Mouse (Mus musculus) E14TG2a.4 (cell line): ENCODE data around the gene Tmc6.

Experiments used
- H3K27me3 ChIP-seq: 2 replicates; pipeline ENCODE4 v1.6.1; 2014; ENCODE audit warnings: low read length, control low read depth; ENCODE audit not compliant: insufficient read depth
- H3K36me3 ChIP-seq: 2 replicates; pipeline ENCODE4 v1.6.1; 2014; ENCODE audit warnings: low read length, control low read depth; ENCODE audit not compliant: insufficient read depth
- H3K4me1 ChIP-seq: replicated peaks from 2 replicates; pipeline ENCODE4 v1.6.1; 2014; ENCODE audit warnings: low read depth, low read length, control low read depth
- H3K4me3 ChIP-seq: replicated peaks from 2 replicates; pipeline ENCODE4 v1.5.1; 2014; ENCODE audit warnings: mild to moderate bottlenecking, low read length
- H3K9me3 ChIP-seq: 2 replicates; pipeline ENCODE4 v1.6.1; 2014; ENCODE audit warnings: low read length, control low read depth
- CTCF ChIP-seq: conservative IDR thresholded peaks from 2 replicates; pipeline ENCODE4 v1.5.1; 2014; ENCODE audit warnings: low read length
- NANOG ChIP-seq: IDR thresholded peaks from 2 replicates; pipeline ENCODE4 v1.6.1; 2014; ENCODE audit warnings: borderline replicate concordance, low read length, mixed read lengths
- POU5F1 ChIP-seq: IDR thresholded peaks from 2 replicates; pipeline ENCODE4 v1.6.1; 2014; ENCODE audit warnings: low read length, borderline replicate concordance

Gene Tmc6

GRCm38 (mm10) chr11:117826164-117826563 lies 44.2 kb upstream of the Tmc6 start:
- peak overlapping the region; percentile 91 for H3K4me3 ChIP-seq
- H3K27me3 ChIP-seq = no peaks in the 10 kb centered on the region
- H3K9me3 ChIP-seq = no peaks in the 10 kb centered on the region
- peaks cover 93% of the 10 kb centered on the region for H3K4me1 ChIP-seq
- peaks cover 33% of the 10 kb centered on the region for H3K36me3 ChIP-seq
- TF ChIP-seq CTCF (no peak), NANOG (no peak), POU5F1 (no peak)

- peaks cover 40% of the 10 kb centered on the region for H3K36me3 ChIP-seq
- no peaks in the 10 kb centered on the region for H3K27me3 ChIP-seq
- peaks cover 90% of the 10 kb centered on the region for H3K4me1 ChIP-seq
- H3K4me3 ChIP-seq = peak within 1 kb of the TSS; percentile 91
- no peaks in the 10 kb centered on the region for H3K9me3 ChIP-seq
- TF ChIP-seq CTCF (no peak), NANOG (no peak), POU5F1 (no peak)
Observed at GRCm38 (mm10) chr11:117825333-117826101, 43.5 kb upstream of the Tmc6 start, which contains the start of the genes Afmid and Tk1. Gene Afmid, plus strand, starts transcription at chr11:117825924. Gene Tk1, minus strand, starts transcription at chr11:117826092.

GRCm38 (mm10) chr11:117824060-117824969 lies 42.3 kb upstream of the Tmc6 start:
- peak overlapping the region; percentile 91 for H3K4me3 ChIP-seq
- H3K27me3 ChIP-seq = no peaks in the 10 kb centered on the region
- peaks cover 90% of the 10 kb centered on the region for H3K4me1 ChIP-seq
- no peaks in the 10 kb centered on the region for H3K9me3 ChIP-seq
- TF ChIP-seq POU5F1 (no peak), CTCF (peak; percentile 80), NANOG (no peak)
- H3K36me3 ChIP-seq = peaks cover 52% of the 10 kb centered on the region

GRCm38 (mm10) chr11:117823411-117823810 lies 41.4 kb upstream of the Tmc6 start:
- Histone ChIP-seq H3K4me1 (peaks cover 90% of the 10 kb centered on the region), H3K27me3 (no peaks in the 10 kb centered on the region), H3K9me3 (no peaks in the 10 kb centered on the region), H3K4me3 (peak overlapping the region; percentile 91), H3K36me3 (peaks cover 61% of the 10 kb centered on the region)
- TF ChIP-seq CTCF (no peak), NANOG (no peak), POU5F1 (no peak)

- H3K4me1 ChIP-seq = peaks cover 89% of the 10 kb centered on the region
- no peaks in the 10 kb centered on the region for H3K27me3 ChIP-seq
- H3K4me3 ChIP-seq = peak overlapping the region; percentile 46
- H3K36me3 ChIP-seq = peaks cover 67% of the 10 kb centered on the region
- TF ChIP-seq CTCF (no peak), POU5F1 (no peak), NANOG (no peak)
- H3K9me3 ChIP-seq = no peaks in the 10 kb centered on the region
Observed at GRCm38 (mm10) chr11:117822728-117823241, 40.8 kb upstream of the Tmc6 start.

GRCm38 (mm10) chr11:117821868-117822267 lies 39.9 kb upstream of the Tmc6 start:
- Histone ChIP-seq H3K4me3 (no peak overlapping the region), H3K27me3 (no peaks in the 10 kb centered on the region), H3K4me1 (peaks cover 89% of the 10 kb centered on the region), H3K9me3 (no peaks in the 10 kb centered on the region), H3K36me3 (peaks cover 76% of the 10 kb centered on the region)
- TF ChIP-seq CTCF (no peak), NANOG (no peak), POU5F1 (no peak)

- no peak for TF ChIP-seq POU5F1
- TF ChIP-seq NANOG = no peak
- TF ChIP-seq CTCF = no peak
- Histone ChIP-seq H3K4me1 (peaks cover 89% of the 10 kb centered on the region), H3K36me3 (peaks cover 91% of the 10 kb centered on the region), H3K27me3 (no peaks in the 10 kb centered on the region), H3K4me3 (no peak overlapping the region), H3K9me3 (no peaks in the 10 kb centered on the region)
Observed at GRCm38 (mm10) chr11:117820173-117820572, 38.2 kb upstream of the Tmc6 start.

- Histone ChIP-seq H3K27me3 (no peaks in the 10 kb centered on the region), H3K36me3 (peaks cover 98% of the 10 kb centered on the region), H3K4me3 (no peak overlapping the region), H3K9me3 (no peaks in the 10 kb centered on the region), H3K4me1 (peaks cover 91% of the 10 kb centered on the region)
- TF ChIP-seq NANOG (no peak), CTCF (no peak), POU5F1 (no peak)
Observed at GRCm38 (mm10) chr11:117819095-117819494, 37.1 kb upstream of the Tmc6 start.
